Mouse (Mus musculus): ENCODE measurements around the gene Sema4a. TPM values are rescaled to one million over a fixed set of nuclear protein-coding genes. Genes with fewer than 3 reads are reported as not detected.
A peak's percentile ranks its signal among the peaks of the same experiment; 100 is the strongest.

Gene Sema4a
- polyA plus RNA-seq, 1 experiment: 57.6 TPM

GRCm38 (mm10) chr3:88422020-88422720 is 38.8 kb downstream of the Sema4a start:
- DNase-seq (ENCODE audit: low read depth): peak; percentile 41
- TF ChIP-seq POLR2A (IDR thresholded peaks at IDR 0.05; ENCODE audit: borderline replicate concordance, extremely low read depth, insufficient read depth, insufficient read length, poor library complexity, severe bottlenecking): no peak
- no peak for TF ChIP-seq CTCF (IDR thresholded peaks at IDR 0.05; ENCODE audit: borderline replicate concordance, extremely low read depth, insufficient read depth, insufficient read length)

DNA sequence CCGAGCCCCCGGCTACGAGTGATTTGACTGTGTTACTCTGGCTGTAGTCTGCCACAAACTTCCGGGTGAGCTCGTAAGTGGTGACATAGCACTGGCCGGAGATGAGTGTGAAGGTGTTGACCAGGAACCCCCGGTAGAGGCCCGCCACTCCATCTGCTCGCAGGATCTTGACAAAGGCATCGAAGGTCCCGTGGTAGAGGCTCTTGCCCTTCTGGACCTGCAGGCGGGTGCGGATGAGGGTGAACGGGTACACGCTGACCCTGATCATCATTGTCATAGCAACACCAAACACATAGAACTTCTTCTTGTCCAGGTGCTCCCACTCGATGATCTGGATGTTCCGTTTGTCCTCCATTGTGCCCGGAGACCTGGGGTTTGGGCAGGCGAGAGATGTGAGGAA is 40.2 kb downstream of the Sema4a start:
- TF ChIP-seq CTCF (IDR thresholded peaks at IDR 0.05; ENCODE audit: borderline replicate concordance, extremely low read depth, insufficient read depth, insufficient read length): no peak
- TF ChIP-seq POLR2A (IDR thresholded peaks at IDR 0.05; ENCODE audit: borderline replicate concordance, extremely low read depth, insufficient read depth, insufficient read length, poor library complexity, severe bottlenecking): no peak
- no peak for DNase-seq (ENCODE audit: low read depth)

- TF ChIP-seq POLR2A (IDR thresholded peaks at IDR 0.05; ENCODE audit: borderline replicate concordance, extremely low read depth, insufficient read depth, insufficient read length, poor library complexity, severe bottlenecking): no peak
- no peak for TF ChIP-seq CTCF (IDR thresholded peaks at IDR 0.05; ENCODE audit: borderline replicate concordance, extremely low read depth, insufficient read depth, insufficient read length)
- no peak for DNase-seq (ENCODE audit: low read depth)
Measured at GRCm38 (mm10) chr3:88418016-88418415, 43.0 kb downstream of the Sema4a start.

DNA sequence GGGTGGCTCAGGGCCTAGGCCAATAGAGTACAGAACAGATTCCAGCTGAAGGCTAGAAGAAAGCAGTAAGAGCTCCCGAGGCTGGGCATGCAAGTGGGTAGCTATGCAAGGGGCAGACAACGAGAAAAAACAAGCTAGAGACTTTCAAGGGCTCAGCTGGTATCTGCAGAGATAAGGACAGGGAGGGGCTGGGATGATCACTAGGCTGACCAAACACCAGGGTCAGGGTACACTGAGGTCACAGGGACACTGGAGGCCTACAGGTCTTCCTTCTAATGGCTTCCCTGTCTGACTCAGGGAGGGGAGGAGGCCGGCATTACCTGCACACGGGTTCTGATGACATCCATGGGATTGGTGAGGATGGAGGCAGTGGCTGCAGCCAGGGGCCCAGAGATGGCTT is 45.3 kb downstream of the Sema4a start:
- no peak for TF ChIP-seq POLR2A (IDR thresholded peaks at IDR 0.05; ENCODE audit: borderline replicate concordance, extremely low read depth, insufficient read depth, insufficient read length, poor library complexity, severe bottlenecking)
- no peak for TF ChIP-seq CTCF (IDR thresholded peaks at IDR 0.05; ENCODE audit: borderline replicate concordance, extremely low read depth, insufficient read depth, insufficient read length)
- no peak for DNase-seq (ENCODE audit: low read depth)

DNA sequence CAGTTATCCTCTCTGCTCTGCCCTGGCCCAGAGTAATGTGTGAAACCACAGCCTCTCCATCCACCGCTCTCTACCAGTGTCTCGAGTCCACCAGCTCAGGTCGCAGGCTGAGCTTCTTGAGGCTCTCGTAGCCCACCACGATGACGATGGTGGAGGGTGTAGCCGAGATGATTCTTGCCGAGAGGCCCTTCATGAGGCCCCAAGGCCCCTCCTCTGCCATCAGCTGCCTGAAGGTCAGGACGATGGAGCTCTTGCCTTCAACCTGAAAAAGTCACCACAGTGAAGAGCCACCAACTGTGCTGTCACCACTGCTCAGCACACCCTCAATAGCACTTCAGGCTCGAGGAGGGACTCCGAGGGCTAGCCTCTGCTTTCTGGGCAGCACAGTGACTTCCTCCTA is 48.3 kb downstream of the Sema4a start:
- DNase-seq (ENCODE audit: low read depth): no peak

DNA sequence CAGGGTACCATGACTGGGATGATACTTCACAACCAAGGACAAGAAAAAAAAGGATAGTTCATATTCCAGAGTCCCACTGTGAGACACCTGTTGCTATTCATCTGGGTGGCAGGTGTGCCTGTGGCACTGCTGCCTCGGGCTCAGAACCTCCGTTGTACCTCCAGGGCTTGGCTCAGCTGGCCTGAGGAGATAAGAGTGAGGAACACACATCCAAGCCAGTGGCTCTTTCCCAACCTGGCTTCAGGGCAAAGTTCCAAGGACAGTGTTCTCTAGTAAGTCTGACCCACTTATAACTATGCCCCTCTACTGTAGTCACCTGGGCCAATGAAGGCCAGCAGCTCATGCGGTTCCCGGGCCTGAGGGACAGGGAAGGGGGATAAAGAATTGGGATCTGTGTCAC is 49.3 kb downstream of the Sema4a start:
- no peak for DNase-seq (ENCODE audit: low read depth)
- TF ChIP-seq CTCF (IDR thresholded peaks at IDR 0.05; ENCODE audit: borderline replicate concordance, extremely low read depth, insufficient read depth, insufficient read length) (no peak), POLR2A (IDR thresholded peaks at IDR 0.05; ENCODE audit: borderline replicate concordance, extremely low read depth, insufficient read depth, insufficient read length, poor library complexity, severe bottlenecking) (no peak)

More for the DNA sequence above, 48.3 kb downstream of the Sema4a start:
- TF ChIP-seq POLR2A (IDR thresholded peaks at IDR 0.05; ENCODE audit: borderline replicate concordance, extremely low read depth, insufficient read depth, insufficient read length, poor library complexity, severe bottlenecking) (no peak), CTCF (IDR thresholded peaks at IDR 0.05; ENCODE audit: borderline replicate concordance, extremely low read depth, insufficient read depth, insufficient read length) (no peak)

DNA sequence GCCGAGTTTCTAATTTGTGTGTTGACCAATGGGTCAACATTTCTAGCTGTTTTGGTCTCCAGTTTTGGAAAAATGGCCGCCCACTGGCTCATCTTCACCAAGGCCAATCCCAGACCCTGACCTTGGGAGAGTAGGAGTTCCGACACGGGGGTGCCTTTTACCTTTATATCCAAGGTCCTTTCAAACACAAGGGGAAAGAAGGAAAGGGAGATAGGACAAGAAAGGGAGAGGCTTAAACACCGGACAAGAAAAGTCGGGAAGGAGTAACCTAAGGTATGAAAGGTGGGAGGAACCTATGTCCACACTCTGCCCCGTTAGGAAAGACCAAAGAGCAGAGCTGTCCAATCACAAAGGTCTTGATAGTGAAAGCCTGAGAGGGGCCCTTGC is 50.3 kb downstream of the Sema4a start:
- no peak for DNase-seq (ENCODE audit: low read depth)

GRCm38 (mm10) chr3:88409741-88410644 is 51.0 kb downstream of the Sema4a start, which contains the start of gene Pmf1:
TSS of gene Pmf1 (minus strand) at chr3:88410331.
- peak; percentile 96 for DNase-seq (ENCODE audit: low read depth)
- TF ChIP-seq CTCF (IDR thresholded peaks at IDR 0.05; ENCODE audit: borderline replicate concordance, extremely low read depth, insufficient read depth, insufficient read length): no peak
- TF ChIP-seq POLR2A (IDR thresholded peaks at IDR 0.05; ENCODE audit: borderline replicate concordance, extremely low read depth, insufficient read depth, insufficient read length, poor library complexity, severe bottlenecking): peak; percentile 73; the same call in 1 of the 2 replicates

More for the DNA sequence above, 50.3 kb downstream of the Sema4a start:
- TF ChIP-seq POLR2A (IDR thresholded peaks at IDR 0.05; ENCODE audit: borderline replicate concordance, extremely low read depth, insufficient read depth, insufficient read length, poor library complexity, severe bottlenecking) (no peak), CTCF (IDR thresholded peaks at IDR 0.05; ENCODE audit: borderline replicate concordance, extremely low read depth, insufficient read depth, insufficient read length) (no peak)

- TF ChIP-seq CTCF (IDR thresholded peaks at IDR 0.05; ENCODE audit: borderline replicate concordance, extremely low read depth, insufficient read depth, insufficient read length): no peak
- TF ChIP-seq POLR2A (IDR thresholded peaks at IDR 0.05; ENCODE audit: borderline replicate concordance, extremely low read depth, insufficient read depth, insufficient read length, poor library complexity, severe bottlenecking): no peak
- no peak for DNase-seq (ENCODE audit: low read depth)
Measured at GRCm38 (mm10) chr3:88408953-88409352, 52.0 kb downstream of the Sema4a start.

DNA sequence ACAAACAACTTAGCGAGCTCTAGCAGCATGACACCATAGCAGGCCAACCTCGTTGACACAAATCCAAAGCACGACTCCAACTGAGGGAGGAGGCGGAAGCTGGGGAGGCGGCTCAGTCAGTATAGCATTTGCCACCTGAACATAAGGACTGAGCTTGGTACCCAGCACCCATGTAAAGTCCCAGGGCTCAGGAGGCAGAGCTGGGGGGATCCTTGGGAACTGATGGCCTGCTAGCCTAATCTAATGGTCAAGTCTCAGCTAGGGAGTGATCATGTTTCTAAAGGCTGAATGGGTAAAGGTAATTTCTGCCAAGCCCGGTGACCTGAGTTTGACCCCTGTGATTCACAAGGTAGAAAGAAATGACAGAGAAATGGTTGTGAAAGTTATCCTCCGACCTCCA is 53.5 kb downstream of the Sema4a start:
- no peak for TF ChIP-seq POLR2A (IDR thresholded peaks at IDR 0.05; ENCODE audit: borderline replicate concordance, extremely low read depth, insufficient read depth, insufficient read length, poor library complexity, severe bottlenecking)
- TF ChIP-seq CTCF (IDR thresholded peaks at IDR 0.05; ENCODE audit: borderline replicate concordance, extremely low read depth, insufficient read depth, insufficient read length): no peak

GRCm38 (mm10) chr3:88407090-88407489 is 53.9 kb downstream of the Sema4a start:
- DNase-seq (ENCODE audit: low read depth): peak; percentile 95
- TF ChIP-seq CTCF (IDR thresholded peaks at IDR 0.05; ENCODE audit: borderline replicate concordance, extremely low read depth, insufficient read depth, insufficient read length): peak; percentile 86; the same call in 1 of the 2 replicates
- no peak for TF ChIP-seq POLR2A (IDR thresholded peaks at IDR 0.05; ENCODE audit: borderline replicate concordance, extremely low read depth, insufficient read depth, insufficient read length, poor library complexity, severe bottlenecking)

More for the DNA sequence above, 53.5 kb downstream of the Sema4a start:
- no peak for DNase-seq (ENCODE audit: low read depth)
